Comparison of ENCODE assay signal across 14 mouse cellular contexts in the genomic region with DNA sequence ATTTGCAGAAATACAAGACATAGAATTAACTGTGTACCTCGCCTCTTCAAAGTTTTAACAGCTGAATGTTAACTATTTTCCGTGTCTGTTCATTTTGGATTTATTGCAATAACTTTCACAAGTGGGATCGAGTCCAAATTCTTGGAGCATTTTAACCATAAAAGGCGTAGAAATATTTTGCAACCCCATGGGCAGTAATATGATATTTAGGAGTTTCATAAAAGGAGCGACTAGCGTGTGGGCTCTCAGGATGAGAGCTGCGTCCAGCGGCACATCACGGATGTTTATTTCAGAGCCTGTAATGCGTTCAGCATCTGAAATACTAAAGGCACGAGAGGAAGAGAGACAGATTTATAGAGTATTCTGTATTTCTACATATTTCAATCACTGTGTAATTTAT. TPM values are rescaled to one million over a fixed set of nuclear protein-coding genes. Genes with fewer than 3 reads are reported as not detected.
DNase-seq lines count a peak whose midpoint lies in the region; ATAC-seq and TF ChIP-seq lines count a peak whose summit lies in the region.
"Had no signal": no experiment of that assay in that cellular context is flagged by ENCODE, and none has a peak within 500 bp of the region (broad histone marks: within the 10 kb centered on the region; RNA-seq: fewer than 3 reads in every experiment).

No protein-coding gene starts in this region.

- no peak overlapping the region for H3K4me3 ChIP-seq in lung, embryonic 14.5 days (ENCODE audit: low read depth, low read length)
- H3K4me3 ChIP-seq in lung, adult 2 months (replicated peaks; ENCODE audit: extremely low read depth, low read depth, low read length) = no peak overlapping the region
- H3K4me3 ChIP-seq in lung, embryonic 16.5 days (ENCODE audit: low read length) = no peak overlapping the region
- H3K4me3 ChIP-seq in stomach, postnatal 0 days (ENCODE audit: low read depth, low read length) = no peak overlapping the region
- no peak overlapping the region for H3K4me3 ChIP-seq in midbrain, embryonic 16.5 days (ENCODE audit: low read depth, low read length)
- H3K4me3 ChIP-seq: erythroblast, embryonic 14.5 days; hindbrain, embryonic 10.5 days; midbrain, embryonic 10.5 days had no signal

- TF ChIP-seq EP300 in stomach, postnatal 0 days (optimal IDR thresholded peaks at IDR 0.05) = no peak

- DNase-seq in adrenal gland, postnatal 14 days = peak; percentile 6
- no peak for DNase-seq in adrenal gland, postnatal 36 days
- DNase-seq in lung, embryonic 14.5 days = peak; percentile 95
- DNase-seq in lung, adult 2 months = no peak
- DNase-seq in stomach, postnatal 0 days (ENCODE audit: low spot score) = no peak
- DNase-seq in layer of hippocampus, postnatal 25 days (ENCODE audit: extremely low spot score in 1 of 2, low spot score in 1 of 2) = no peak
- DNase-seq: cerebellum, adult 9-11 months; kidney, postnatal 10 days; liver, postnatal 0 days had no signal

- no peak overlapping the region for H3K9ac ChIP-seq in lung, embryonic 14.5 days
- no peak overlapping the region for H3K9ac ChIP-seq in lung, embryonic 16.5 days (ENCODE audit: low read length)
- no peak overlapping the region for H3K9ac ChIP-seq in stomach, postnatal 0 days (ENCODE audit: low read length)
- no peak overlapping the region for H3K9ac ChIP-seq in midbrain, embryonic 16.5 days (ENCODE audit: low read depth, low read length)
- H3K9ac ChIP-seq: liver, postnatal 0 days had no signal

- 37% methylated on average over 11 of the region's 11 CpGs for WGBS in lung, embryonic 14.5 days
- 64% methylated on average over 11 of the region's 11 CpGs for WGBS in lung, adult 2 months
- 48% methylated on average over 11 of the region's 11 CpGs for WGBS in lung, embryonic 16.5 days
- 50% methylated on average over 11 of the region's 11 CpGs for WGBS in stomach, postnatal 0 days
- WGBS in midbrain, embryonic 16.5 days = 82% methylated on average over 11 of the region's 11 CpGs

- peak overlapping the region; percentile 78 for H3K27ac ChIP-seq in lung, embryonic 14.5 days (ENCODE audit: low read depth)
- peak overlapping the region; percentile 26 for H3K27ac ChIP-seq in lung, embryonic 16.5 days (ENCODE audit: low read length)
- peak overlapping the region; percentile 67; the same call in 1 of the 2 replicates for H3K27ac ChIP-seq in stomach, postnatal 0 days (replicated peaks)
- no peak overlapping the region for H3K27ac ChIP-seq in midbrain, embryonic 16.5 days (ENCODE audit: low read length)
- H3K27ac ChIP-seq: hindbrain, embryonic 10.5 days; midbrain, embryonic 10.5 days had no signal

- H3K9me3 ChIP-seq in lung, embryonic 14.5 days (ENCODE audit: low read depth, low read length) = no peaks in the 10 kb centered on the region
- no peaks in the 10 kb centered on the region for H3K9me3 ChIP-seq in lung, embryonic 16.5 days (ENCODE audit: control insufficient read depth, low read length)
- no peaks in the 10 kb centered on the region for H3K9me3 ChIP-seq in stomach, postnatal 0 days (ENCODE audit: control insufficient read depth, low read length)
- H3K9me3 ChIP-seq in midbrain, embryonic 16.5 days (replicated peaks; ENCODE audit: control insufficient read depth, low read length, poor library complexity, severe bottlenecking) = no peaks in the 10 kb centered on the region
- H3K9me3 ChIP-seq: hindbrain, embryonic 10.5 days; midbrain, embryonic 10.5 days had no signal

- peak; percentile 80 for ATAC-seq in lung, embryonic 14.5 days (ENCODE audit: insufficient read depth)
- peak; percentile 91 for ATAC-seq in lung, embryonic 16.5 days (ENCODE audit: low read depth)
- no peak for ATAC-seq in stomach, postnatal 0 days (ENCODE audit: low FRiP score, low TSS enrichment)
- ATAC-seq in midbrain, embryonic 16.5 days = no peak
- ATAC-seq: liver, postnatal 0 days had no signal

- no peak for TF ChIP-seq POLR2A in lung, adult 2 months (IDR thresholded peaks at IDR 0.05; ENCODE audit: borderline replicate concordance, extremely low read depth, low read depth, low read length)

- TF ChIP-seq CTCF in lung, embryonic 14.5 days (IDR thresholded peaks at IDR 0.05; ENCODE audit: low read depth) = no peak
- TF ChIP-seq CTCF in lung, adult 2 months (IDR thresholded peaks at IDR 0.05; ENCODE audit: insufficient read depth, low read length) = no peak
- TF ChIP-seq CTCF in stomach, postnatal 0 days (IDR thresholded peaks at IDR 0.05; ENCODE audit: low read depth) = no peak

- peak overlapping the region; percentile 20; the same call in 1 of the 2 replicates for H3K4me2 ChIP-seq in lung, embryonic 14.5 days
- H3K4me2 ChIP-seq in lung, embryonic 16.5 days (ENCODE audit: low read depth, low read length) = 0 out of 2 replicates have a peak overlapping the region, but pooled peaks have one; percentile 10
- H3K4me2 ChIP-seq in stomach, postnatal 0 days (replicated peaks; ENCODE audit: low read depth) = no peak overlapping the region
- no peak overlapping the region for H3K4me2 ChIP-seq in midbrain, embryonic 16.5 days (ENCODE audit: low read length)

- no peaks in the 10 kb centered on the region for H3K36me3 ChIP-seq in lung, embryonic 14.5 days (ENCODE audit: insufficient read depth)
- no peaks in the 10 kb centered on the region for H3K36me3 ChIP-seq in lung, embryonic 16.5 days (ENCODE audit: control insufficient read depth, insufficient read depth, low read length)
- H3K36me3 ChIP-seq in stomach, postnatal 0 days (ENCODE audit: control insufficient read depth, insufficient read depth, low read length) = no peaks in the 10 kb centered on the region
- H3K36me3 ChIP-seq in midbrain, embryonic 16.5 days (ENCODE audit: control insufficient read depth, insufficient read depth, low read length) = no peaks in the 10 kb centered on the region
- H3K36me3 ChIP-seq: hindbrain, embryonic 10.5 days; midbrain, embryonic 10.5 days had no signal

- no peaks in the 10 kb centered on the region for H3K27me3 ChIP-seq in lung, embryonic 14.5 days (ENCODE audit: insufficient read depth, low read length)
- H3K27me3 ChIP-seq in lung, embryonic 16.5 days (ENCODE audit: control insufficient read depth, insufficient read depth, low read depth, low read length) = no peaks in the 10 kb centered on the region
- H3K27me3 ChIP-seq in stomach, postnatal 0 days (ENCODE audit: control insufficient read depth, insufficient read depth, low read length) = no peaks in the 10 kb centered on the region
- H3K27me3 ChIP-seq in midbrain, embryonic 16.5 days (ENCODE audit: control insufficient read depth, insufficient read depth, low read depth, low read length) = no peaks in the 10 kb centered on the region

- H3K4me1 ChIP-seq in lung, embryonic 14.5 days (ENCODE audit: insufficient read depth) = peaks cover 12% of the 10 kb centered on the region; the same call in 1 of the 2 replicates
- no peaks in the 10 kb centered on the region for H3K4me1 ChIP-seq in lung, adult 2 months (ENCODE audit: control insufficient read depth, insufficient read depth, low read length)
- H3K4me1 ChIP-seq in lung, embryonic 16.5 days (replicated peaks; ENCODE audit: control insufficient read depth, insufficient read depth, low read length) = peaks cover 7% of the 10 kb centered on the region; the same call in 1 of the 2 replicates
- no peaks in the 10 kb centered on the region for H3K4me1 ChIP-seq in stomach, postnatal 0 days (replicated peaks; ENCODE audit: control insufficient read depth, insufficient read depth)
- H3K4me1 ChIP-seq in midbrain, embryonic 16.5 days (ENCODE audit: control insufficient read depth, insufficient read depth, low read length) = no peaks in the 10 kb centered on the region
- H3K4me1 ChIP-seq: midbrain, embryonic 10.5 days had no signal

RNA-seq across cellular contexts. Expression of a gene that starts 50.1 kb away (rescaled TPM):
- 6.1 and 6.5 TPM in 2 replicates for total RNA-seq in adrenal gland, postnatal 14 days (2021)
- total RNA-seq in adrenal gland, postnatal 36 days (2021) = 1 to 10 TPM; 2.5 to 4.7 TPM
- 2.4 and 3.0 TPM in 2 replicates for polyA plus RNA-seq in lung, embryonic 14.5 days (2014; fragmentation: Nextera tagmentation; extraction: Ambion mirVana)
- 1.6 and 2.2 TPM in 2 replicates for polyA plus RNA-seq in lung, adult 2 months (2012; rRNA removed)
- 11.0 and 11.4 TPM in 2 replicates for polyA plus RNA-seq in lung, embryonic 16.5 days (2015; fragmentation: Nextera tagmentation; extraction: Ambion mirVana)
- 4.7 and 5.2 TPM in 2 replicates for polyA plus RNA-seq in stomach, postnatal 0 days (2015; fragmentation: Nextera tagmentation; extraction: Ambion mirVana)
- total RNA-seq in layer of hippocampus, postnatal 25 days (2021) = 1 to 10 TPM; 2.3 to 3.0 TPM
- 1.2 and 2.5 TPM in 2 replicates for polyA plus RNA-seq in midbrain, embryonic 16.5 days (2015; fragmentation: Nextera tagmentation; extraction: Ambion mirVana)
- polyA plus RNA-seq: erythroblast, embryonic 14.5 days; midbrain, embryonic 10.5 days had no signal

Comparison
In these comparisons a context has a peak if more than half of its experiments do, and no peak if none do; other contexts are left out.
1. DNase-seq: peak in adrenal gland, postnatal 14 days (single experiment) and lung, embryonic 14.5 days (single experiment); none in adrenal gland, postnatal 36 days (0 of 2), lung, adult 2 months (single experiment), stomach, postnatal 0 days (single experiment) and layer of hippocampus, postnatal 25 days (0 of 2).
2. ATAC-seq: peak in lung, embryonic 14.5 days (single experiment) and lung, embryonic 16.5 days (single experiment); none in stomach, postnatal 0 days (single experiment) and midbrain, embryonic 16.5 days (single experiment).
3. H3K4me2 ChIP-seq: peak in lung, embryonic 14.5 days (single experiment) and lung, embryonic 16.5 days (single experiment); none in stomach, postnatal 0 days (single experiment) and midbrain, embryonic 16.5 days (single experiment).